Mouse (Mus musculus) embryonic facial prominence, embryonic 12.5 days (tissue): ENCODE measurements around the gene Dpf3. TPM values are rescaled to one million over a fixed set of nuclear protein-coding genes. Genes with fewer than 3 reads are reported as not detected.

Experiments used
- ATAC-seq: fragments of 200-750 bp; cut with Nextera tagmentation; 2 replicates; pipeline ENCODE4 v1.8.0; 2017; ENCODE audit not compliant: insufficient number of reproducible peaks, insufficient read depth, low FRiP score, low TSS enrichment
- H3K27ac ChIP-seq: fragments of 300-500 bp; sonication (generic); 2 replicates; pipeline ENCODE4 v1.5.1; 2016; ENCODE audit warnings: mild to moderate bottlenecking
- H3K27me3 ChIP-seq: fragments of 300-500 bp; sonication (generic); 2 replicates; pipeline ENCODE4 v1.6.1; 2016; ENCODE audit warnings: mild to moderate bottlenecking, moderate library complexity
- H3K36me3 ChIP-seq: fragments of 300-500 bp; sonication (generic); 2 replicates; pipeline ENCODE4 v1.6.1; 2016; ENCODE audit warnings: mild to moderate bottlenecking
- H3K4me1 ChIP-seq: fragments of 300-500 bp; sonication (generic); 2 replicates; pipeline ENCODE4 v1.6.1; 2016
- H3K4me2 ChIP-seq: fragments of 300-500 bp; sonication (generic); replicated peaks from 2 replicates; pipeline ENCODE4 v1.6.1; 2016; ENCODE audit warnings: mild to moderate bottlenecking, moderate library complexity
- H3K4me3 ChIP-seq: fragments of 300-500 bp; sonication (generic); 2 replicates; pipeline ENCODE4 v1.5.1; 2016; ENCODE audit warnings: mild to moderate bottlenecking
- H3K9ac ChIP-seq: fragments of 300-500 bp; sonication (generic); 2 replicates; pipeline ENCODE4 v1.6.1; 2016; ENCODE audit warnings: mild to moderate bottlenecking, moderate library complexity
- H3K9me3 ChIP-seq: fragments of 300-500 bp; sonication (generic); 2 replicates; pipeline ENCODE4 v1.6.1; 2016; ENCODE audit warnings: mild to moderate bottlenecking, moderate library complexity
- WGBS: fragments of 180-500 bp; shearing (Covaris S2); methylation state at CpG from one replicate; pipeline ENCODE4 v1.1.7; 2016; 5-methylcytosine and 5-hydroxymethylcytosine counted together
- polyA plus RNA-seq: library from polyadenylated mRNA; unstranded; fragments of >200 nt; fragmentation: Nextera tagmentation; extraction: Ambion mirVana; gene quantifications from 2 replicates; pipeline ENCODE4 v1.2.1, GENCODE M21; 2016

Dpf3 gene
- polyA plus RNA-seq, 1 experiment from 2014 or later = 4.2 TPM

DNA sequence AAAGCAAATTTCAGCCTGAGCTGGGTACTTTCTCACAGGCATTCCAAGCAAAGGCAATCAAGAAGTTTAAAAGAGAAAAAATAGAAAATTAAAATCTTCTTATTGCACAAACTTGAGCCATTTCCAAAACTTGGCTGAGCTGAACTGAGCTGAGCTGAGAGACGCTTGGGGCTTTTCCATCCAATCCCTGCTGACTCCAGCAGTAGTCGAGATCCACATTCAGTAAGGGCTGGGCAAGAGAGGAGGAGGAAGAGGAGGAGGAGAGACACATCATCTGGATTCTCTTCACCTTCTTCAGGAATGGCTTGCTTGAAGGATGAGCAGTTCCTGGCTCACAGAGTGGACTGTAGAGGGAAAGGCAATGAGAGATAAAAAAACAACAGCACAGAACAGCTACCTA, 227.0 kb downstream of the Dpf3 start:
- Histone ChIP-seq H3K27me3 (no peaks in the 10 kb centered on the region), H3K9me3 (no peaks in the 10 kb centered on the region), H3K4me1 (no peaks in the 10 kb centered on the region), H3K4me3 (no peak overlapping the region), H3K4me2 (no peak overlapping the region), H3K27ac (no peak overlapping the region), H3K9ac (no peak overlapping the region), H3K36me3 (no peaks in the 10 kb centered on the region)
- 74% methylated on average over 2 of the region's 2 CpGs for WGBS
- no peak for ATAC-seq

DNA sequence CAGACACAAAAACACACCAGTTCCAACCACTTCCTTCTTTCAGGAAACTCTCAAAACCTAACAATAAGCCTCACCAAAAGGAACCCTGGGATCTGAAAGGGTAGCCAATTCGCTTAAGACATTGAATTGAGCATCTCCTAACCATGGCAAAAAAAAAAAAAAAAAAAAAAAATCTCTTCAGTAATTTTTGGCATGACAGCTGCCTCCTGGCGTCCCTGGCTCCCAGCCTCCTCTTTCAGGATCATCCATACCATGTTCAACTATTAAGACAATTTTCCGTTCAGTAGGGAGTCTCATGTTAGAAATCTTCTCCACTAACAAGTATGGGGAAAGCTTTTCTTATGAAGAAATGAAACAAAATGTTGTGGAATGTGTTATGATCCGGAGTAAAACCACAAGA, 233.1 kb downstream of the Dpf3 start:
- WGBS = 84% methylated on average over 4 of the region's 4 CpGs

DNA sequence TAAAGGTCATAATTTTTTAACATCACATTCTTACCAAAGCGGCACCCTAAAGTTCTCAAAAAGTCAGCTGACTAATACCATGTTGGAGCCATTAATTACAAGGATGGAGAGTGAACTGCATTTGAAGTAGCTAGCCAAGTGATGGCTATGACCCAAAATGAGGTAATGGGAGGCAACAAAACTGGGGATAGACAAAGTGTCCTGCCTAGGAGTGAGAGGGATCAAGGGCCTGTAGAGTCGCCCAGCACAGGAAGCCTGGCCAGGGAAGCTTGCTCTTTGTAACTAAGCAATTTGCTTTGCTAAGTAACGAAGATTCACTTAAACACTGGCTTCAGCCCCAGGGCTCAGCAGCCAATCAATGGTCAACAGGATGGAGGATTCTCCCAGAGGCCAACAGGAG, 238.4 kb downstream of the Dpf3 start:
- WGBS = 67% methylated on average over 3 of the region's 3 CpGs
- no peaks in the 10 kb centered on the region for H3K36me3 ChIP-seq
- no peak overlapping the region for H3K4me2 ChIP-seq
- no peak for ATAC-seq
- no peaks in the 10 kb centered on the region for H3K27me3 ChIP-seq
- H3K4me3 ChIP-seq = no peak overlapping the region
- H3K27ac ChIP-seq = no peak overlapping the region
- no peaks in the 10 kb centered on the region for H3K9me3 ChIP-seq
- H3K9ac ChIP-seq = no peak overlapping the region
- H3K4me1 ChIP-seq = no peaks in the 10 kb centered on the region

More for the DNA sequence above, 233.1 kb downstream of the Dpf3 start:
- no peak for ATAC-seq
- H3K4me2 ChIP-seq = no peak overlapping the region
- no peak overlapping the region for H3K9ac ChIP-seq
- H3K36me3 ChIP-seq = no peaks in the 10 kb centered on the region
- no peaks in the 10 kb centered on the region for H3K9me3 ChIP-seq
- H3K4me1 ChIP-seq = no peaks in the 10 kb centered on the region
- H3K4me3 ChIP-seq = no peak overlapping the region
- H3K27me3 ChIP-seq = no peaks in the 10 kb centered on the region
- no peak overlapping the region for H3K27ac ChIP-seq

DNA sequence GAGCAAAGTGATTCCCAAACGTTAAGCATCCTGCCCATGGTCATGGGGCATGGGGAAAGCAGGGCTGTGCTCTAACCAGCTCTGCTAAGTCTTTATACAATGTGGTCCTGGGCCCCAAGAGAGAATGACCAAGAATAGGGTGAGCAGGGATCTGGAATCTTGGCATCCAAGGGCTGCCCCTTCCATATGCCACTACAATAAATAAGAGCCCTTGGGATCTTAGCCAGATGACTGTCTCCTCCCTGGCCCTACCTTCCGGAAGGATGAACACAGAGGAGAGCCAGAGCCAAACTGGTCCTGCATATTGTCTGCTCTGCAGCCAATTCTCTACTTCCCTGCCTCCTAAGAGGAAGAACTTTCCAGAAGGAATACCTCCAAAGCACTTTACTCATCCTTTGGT, 238.9 kb downstream of the Dpf3 start:
- Histone ChIP-seq H3K4me1 (no peaks in the 10 kb centered on the region), H3K27me3 (no peaks in the 10 kb centered on the region), H3K27ac (no peak overlapping the region), H3K9me3 (no peaks in the 10 kb centered on the region), H3K4me3 (no peak overlapping the region), H3K9ac (no peak overlapping the region), H3K4me2 (no peak overlapping the region), H3K36me3 (no peaks in the 10 kb centered on the region)
- WGBS = 80% methylated on average over 2 of the region's 2 CpGs
- no peak for ATAC-seq

GRCm38 (mm10) chr12:83247669-83248068, 239.8 kb downstream of the Dpf3 start:
- 78% methylated on average over 3 of the region's 3 CpGs for WGBS
- H3K9ac ChIP-seq = no peak overlapping the region
- no peak overlapping the region for H3K4me3 ChIP-seq
- no peaks in the 10 kb centered on the region for H3K36me3 ChIP-seq
- no peaks in the 10 kb centered on the region for H3K4me1 ChIP-seq
- H3K9me3 ChIP-seq = no peaks in the 10 kb centered on the region
- no peak for ATAC-seq
- no peak overlapping the region for H3K27ac ChIP-seq
- H3K27me3 ChIP-seq = no peaks in the 10 kb centered on the region
- no peak overlapping the region for H3K4me2 ChIP-seq

DNA sequence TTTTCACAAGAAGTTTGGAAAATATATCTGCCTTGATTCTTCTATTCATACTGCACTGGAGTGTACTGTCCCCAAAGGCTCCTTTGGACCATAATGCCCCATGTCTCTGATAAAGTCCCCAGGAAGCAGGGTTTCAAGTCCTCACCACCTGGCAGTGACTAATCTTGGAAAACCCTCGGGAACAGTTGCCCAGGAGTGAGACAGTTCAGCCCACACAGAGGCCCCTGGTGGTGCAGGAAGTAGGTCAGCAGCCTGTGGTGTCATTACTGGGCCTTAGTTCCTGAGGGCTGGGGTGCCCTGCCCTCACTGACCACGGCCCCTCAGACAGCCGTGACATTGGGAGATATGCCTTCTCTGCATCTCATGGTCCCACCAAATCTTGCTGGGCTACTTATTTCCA, 246.5 kb downstream of the Dpf3 start:
- no peaks in the 10 kb centered on the region for H3K4me1 ChIP-seq
- no peak overlapping the region for H3K27ac ChIP-seq
- H3K9me3 ChIP-seq = no peaks in the 10 kb centered on the region
- no peak for ATAC-seq
- 65% methylated on average over 3 of the region's 3 CpGs for WGBS
- H3K9ac ChIP-seq = no peak overlapping the region
- H3K36me3 ChIP-seq = no peaks in the 10 kb centered on the region
- H3K4me3 ChIP-seq = no peak overlapping the region
- no peaks in the 10 kb centered on the region for H3K27me3 ChIP-seq
- no peak overlapping the region for H3K4me2 ChIP-seq

- ATAC-seq = no peak
- no peaks in the 10 kb centered on the region for H3K27me3 ChIP-seq
- no peak overlapping the region for H3K9ac ChIP-seq
- H3K36me3 ChIP-seq = no peaks in the 10 kb centered on the region
- H3K4me3 ChIP-seq = no peak overlapping the region
- no peaks in the 10 kb centered on the region for H3K4me1 ChIP-seq
- no peak overlapping the region for H3K27ac ChIP-seq
- H3K4me2 ChIP-seq = no peak overlapping the region
- H3K9me3 ChIP-seq = no peaks in the 10 kb centered on the region
Measured at GRCm38 (mm10) chr12:83240571-83240970, 246.9 kb downstream of the Dpf3 start.

GRCm38 (mm10) chr12:83235781-83236180, 251.7 kb downstream of the Dpf3 start:
- H3K4me2 ChIP-seq = no peak overlapping the region
- H3K4me3 ChIP-seq = no peak overlapping the region
- 92% methylated on average over 6 of the region's 6 CpGs for WGBS
- ATAC-seq = no peak
- no peak overlapping the region for H3K27ac ChIP-seq
- H3K36me3 ChIP-seq = no peaks in the 10 kb centered on the region
- H3K9ac ChIP-seq = no peak overlapping the region
- no peaks in the 10 kb centered on the region for H3K9me3 ChIP-seq
- no peaks in the 10 kb centered on the region for H3K4me1 ChIP-seq
- H3K27me3 ChIP-seq = no peaks in the 10 kb centered on the region

- H3K9ac ChIP-seq = no peak overlapping the region
- 53% methylated on average over 2 of the region's 2 CpGs for WGBS
- H3K27me3 ChIP-seq = no peaks in the 10 kb centered on the region
- ATAC-seq = no peak
- no peaks in the 10 kb centered on the region for H3K9me3 ChIP-seq
- no peaks in the 10 kb centered on the region for H3K4me1 ChIP-seq
- no peak overlapping the region for H3K27ac ChIP-seq
- H3K4me2 ChIP-seq = no peak overlapping the region
- H3K4me3 ChIP-seq = no peak overlapping the region
- no peaks in the 10 kb centered on the region for H3K36me3 ChIP-seq
Measured at GRCm38 (mm10) chr12:83234981-83235380, 252.5 kb downstream of the Dpf3 start.

DNA sequence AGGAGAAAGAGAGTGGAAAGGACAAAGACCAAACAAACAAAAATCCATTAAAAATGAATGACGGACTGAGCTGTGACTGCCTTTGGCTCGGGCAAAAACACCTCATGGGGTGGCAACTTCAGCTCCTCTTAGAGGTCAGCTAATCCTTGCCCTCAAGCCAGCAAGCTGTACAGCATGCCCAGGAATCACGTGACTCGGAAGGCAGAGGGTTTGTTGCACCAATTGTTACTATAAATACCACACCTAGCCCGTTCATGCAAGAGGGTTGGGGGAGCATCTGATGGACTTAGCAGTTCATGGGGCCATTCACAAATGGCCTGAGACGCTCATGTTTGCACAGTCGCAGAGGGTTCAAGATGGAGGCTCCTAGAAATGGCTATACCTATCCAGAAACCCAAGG, 253.9 kb downstream of the Dpf3 start:
- no peak overlapping the region for H3K4me3 ChIP-seq
- 63% methylated on average over 7 of the region's 7 CpGs for WGBS
- H3K9ac ChIP-seq = no peak overlapping the region
- no peaks in the 10 kb centered on the region for H3K4me1 ChIP-seq
- H3K36me3 ChIP-seq = no peaks in the 10 kb centered on the region
- no peak overlapping the region for H3K27ac ChIP-seq
- H3K4me2 ChIP-seq = no peak overlapping the region
- H3K9me3 ChIP-seq = no peaks in the 10 kb centered on the region
- no peak for ATAC-seq
- H3K27me3 ChIP-seq = no peaks in the 10 kb centered on the region

GRCm38 (mm10) chr12:83232916-83233315, 254.6 kb downstream of the Dpf3 start:
- Histone ChIP-seq H3K27me3 (no peaks in the 10 kb centered on the region), H3K4me3 (no peak overlapping the region), H3K27ac (no peak overlapping the region), H3K4me2 (no peak overlapping the region), H3K36me3 (no peaks in the 10 kb centered on the region), H3K4me1 (no peaks in the 10 kb centered on the region), H3K9me3 (no peaks in the 10 kb centered on the region), H3K9ac (no peak overlapping the region)
- WGBS = 58% methylated on average over 5 of the region's 5 CpGs
- no peak for ATAC-seq

DNA sequence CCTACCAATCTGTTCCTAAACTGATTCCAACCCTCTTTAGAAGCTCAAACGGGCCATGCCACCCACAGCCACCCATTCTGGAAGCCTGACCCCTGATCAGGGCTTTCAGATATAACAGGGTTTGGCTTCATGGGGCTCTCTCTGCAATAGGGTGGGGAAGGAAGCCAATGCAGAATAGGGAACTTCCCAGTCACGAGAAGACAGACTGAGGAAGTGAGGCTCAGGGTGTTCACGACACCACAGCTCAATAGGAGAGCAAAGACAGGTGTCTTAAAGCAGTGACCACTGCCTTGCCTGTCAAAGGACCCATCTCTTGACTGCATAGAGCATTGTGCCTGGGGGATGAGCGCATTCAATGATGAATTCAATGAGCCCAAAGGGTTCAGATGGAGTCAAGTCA, 256.3 kb downstream of the Dpf3 start:
- Histone ChIP-seq H3K4me3 (no peak overlapping the region), H3K9ac (no peak overlapping the region), H3K27ac (no peak overlapping the region), H3K4me1 (no peaks in the 10 kb centered on the region), H3K9me3 (no peaks in the 10 kb centered on the region), H3K36me3 (no peaks in the 10 kb centered on the region), H3K4me2 (no peak overlapping the region), H3K27me3 (no peaks in the 10 kb centered on the region)
- ATAC-seq = no peak
- WGBS = 77% methylated on average over 4 of the region's 4 CpGs

- no peak for ATAC-seq
- Histone ChIP-seq H3K9me3 (no peaks in the 10 kb centered on the region), H3K4me3 (no peak overlapping the region), H3K9ac (no peak overlapping the region), H3K27ac (no peak overlapping the region), H3K36me3 (no peaks in the 10 kb centered on the region), H3K4me2 (no peak overlapping the region), H3K4me1 (no peaks in the 10 kb centered on the region), H3K27me3 (no peaks in the 10 kb centered on the region)
- WGBS = 82% methylated on average over 6 of the region's 6 CpGs
Measured at GRCm38 (mm10) chr12:83229683-83230082, 257.8 kb downstream of the Dpf3 start.
